Mouse (Mus musculus): ENCODE results near the gene D2hgdh.

- TF ChIP-seq POLR2A (IDR thresholded peaks at IDR 0.05; ENCODE audit: extremely low read depth, insufficient read depth, low read length) (no peak), CTCF (IDR thresholded peaks at IDR 0.05; ENCODE audit: extremely low read depth, insufficient read depth, low read length) (no peak)
These were observed 37.8 kb upstream of the D2hgdh start for GRCm38 (mm10) chr1:93786912-93787311.
